Mouse (Mus musculus) T-cell, adult 2 months (primary cell): Measurements from ENCODE around the gene Babam2.

ENCODE experiments used
- DNase-seq: peaks from one replicate; pipeline ENCODE4 v3.0.0; 2022; ENCODE audit warnings: low spot score

The Babam2 gene

DNA sequence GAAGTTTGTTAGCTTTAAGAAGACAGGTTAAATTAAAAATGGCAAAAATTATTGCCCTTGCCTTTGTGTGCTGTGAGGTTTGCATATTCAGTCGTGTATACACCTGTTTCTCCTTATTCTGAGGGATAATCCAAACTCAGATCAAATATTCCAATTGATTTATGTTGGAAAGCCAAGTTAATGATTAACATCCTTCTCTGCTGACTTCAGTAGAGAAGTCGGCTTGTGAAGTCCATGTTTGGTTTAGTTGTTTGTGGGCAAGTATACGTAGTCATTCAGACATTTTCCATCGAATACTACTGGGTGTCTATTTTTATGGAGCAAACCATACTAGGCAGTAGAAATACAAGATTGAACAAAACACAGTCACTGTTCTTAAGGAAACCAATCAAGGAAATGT is 187.5 kb downstream of the Babam2 start:
- no peak for DNase-seq

DNA sequence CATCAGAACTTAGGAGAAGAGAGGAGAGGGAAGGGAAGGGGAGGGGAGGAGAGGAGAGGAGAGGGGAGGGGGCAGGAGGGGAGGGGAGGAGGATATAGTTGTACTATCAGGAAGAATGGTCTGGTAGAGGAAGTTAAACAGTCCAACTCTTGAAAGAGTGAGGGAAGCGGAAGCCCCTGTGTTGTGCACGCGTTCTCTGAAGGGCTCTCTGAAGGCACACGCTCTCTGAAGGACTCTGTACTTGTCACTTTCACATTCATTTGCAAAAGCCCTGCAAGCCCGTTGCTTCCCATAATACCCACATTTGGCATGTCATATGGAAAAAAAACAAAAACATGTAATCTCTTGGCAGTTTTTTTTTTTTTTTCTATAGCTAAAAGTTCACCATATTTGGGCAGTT is 190.1 kb downstream of the Babam2 start:
- DNase-seq, result peak; percentile 24

DNA sequence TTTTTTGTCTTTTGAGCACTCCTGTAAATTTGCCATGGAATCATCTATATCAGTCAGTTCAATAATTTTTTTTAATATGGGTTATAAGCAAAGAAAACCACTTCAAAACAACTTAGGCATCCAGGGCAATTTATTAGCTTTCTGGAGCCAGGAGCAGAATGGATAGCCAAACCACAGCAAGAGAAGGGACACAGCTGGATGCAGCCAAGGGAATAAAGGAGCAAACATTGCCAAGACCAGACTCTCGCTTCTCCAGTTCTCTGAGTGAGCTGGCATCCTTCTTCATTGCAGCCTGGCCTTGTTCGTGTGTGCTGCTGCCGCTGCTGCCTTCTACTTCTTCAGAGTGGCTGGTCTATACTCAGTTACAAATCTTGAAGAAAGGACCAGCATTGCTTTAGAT is 190.9 kb downstream of the Babam2 start:
- no peak for DNase-seq

DNA sequence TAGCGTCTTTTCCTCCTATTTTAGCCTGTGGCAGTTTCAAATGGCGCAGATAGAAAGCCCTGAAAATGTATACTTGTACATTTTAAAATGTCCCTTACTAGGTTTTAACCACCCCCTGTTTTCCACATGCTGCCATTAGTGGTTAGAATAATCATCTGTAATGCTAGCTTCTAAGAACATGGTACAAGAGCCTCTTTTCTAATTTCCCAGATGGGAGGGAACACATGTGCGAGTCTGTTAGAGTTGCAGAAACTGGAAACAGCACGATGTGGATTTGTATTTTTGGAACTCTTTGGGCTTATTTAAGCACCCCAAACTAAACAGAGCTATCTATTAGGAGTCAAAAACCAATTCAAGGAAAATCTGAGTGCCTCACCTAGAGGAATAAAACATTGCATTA is 195.1 kb downstream of the Babam2 start:
- no peak for DNase-seq

DNA sequence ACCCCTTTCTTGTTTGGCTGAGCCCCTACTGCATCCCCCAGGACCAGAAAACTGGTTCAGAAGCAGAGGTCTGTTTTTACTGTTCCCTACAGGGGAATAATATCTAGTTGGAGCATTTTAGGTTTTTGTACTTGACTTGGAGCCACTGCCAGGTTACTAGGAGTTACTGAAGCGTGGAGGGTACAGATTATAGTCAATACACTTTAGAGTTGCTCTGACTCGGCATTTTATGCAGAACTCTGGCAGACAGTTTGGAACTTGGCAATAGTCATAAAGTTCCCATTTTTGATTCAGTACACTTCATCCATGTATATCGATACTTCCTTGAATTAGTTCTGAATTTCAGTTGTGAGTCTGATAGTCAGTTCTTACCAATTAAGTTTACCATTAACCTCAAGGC is 202.4 kb downstream of the Babam2 start:
- no peak for DNase-seq

DNA sequence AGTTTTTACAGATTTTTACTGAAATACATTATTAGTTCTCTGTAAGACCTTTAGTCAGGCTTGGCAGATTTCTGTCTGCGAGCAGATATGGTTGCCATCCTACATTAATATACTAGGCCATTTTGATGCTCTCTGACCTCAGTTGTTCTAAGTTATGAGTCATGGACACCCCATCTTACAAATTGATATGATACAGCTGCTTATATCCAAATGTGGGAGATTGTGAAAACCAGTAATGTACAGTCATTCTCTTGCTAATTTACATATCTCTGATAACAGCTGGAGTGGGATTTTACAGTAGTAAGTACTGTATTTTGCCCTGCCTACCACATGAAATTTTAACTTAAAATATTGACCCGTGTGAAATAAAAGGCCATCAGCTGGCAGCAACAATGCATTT is 204.7 kb downstream of the Babam2 start:
- no peak for DNase-seq

DNA sequence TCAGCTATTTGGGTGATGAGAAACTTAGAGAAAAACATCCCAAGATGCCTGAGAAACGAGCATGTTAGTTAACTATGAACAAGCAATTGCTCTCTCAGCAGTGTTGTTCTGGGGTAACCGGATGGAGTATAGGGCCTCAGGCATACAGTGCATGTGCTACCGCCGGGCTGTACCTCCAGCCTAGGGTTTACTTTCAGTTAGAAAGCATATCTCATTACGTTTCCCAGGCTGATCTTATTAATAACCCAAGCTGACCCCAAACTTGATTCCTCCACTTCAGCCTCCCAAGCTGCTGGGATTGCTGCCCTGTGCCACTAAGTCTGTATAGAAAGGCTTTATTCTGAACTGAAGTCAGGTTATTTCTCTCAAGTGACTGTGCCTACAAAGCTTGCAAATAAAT is 205.4 kb downstream of the Babam2 start:
- no peak for DNase-seq

DNA sequence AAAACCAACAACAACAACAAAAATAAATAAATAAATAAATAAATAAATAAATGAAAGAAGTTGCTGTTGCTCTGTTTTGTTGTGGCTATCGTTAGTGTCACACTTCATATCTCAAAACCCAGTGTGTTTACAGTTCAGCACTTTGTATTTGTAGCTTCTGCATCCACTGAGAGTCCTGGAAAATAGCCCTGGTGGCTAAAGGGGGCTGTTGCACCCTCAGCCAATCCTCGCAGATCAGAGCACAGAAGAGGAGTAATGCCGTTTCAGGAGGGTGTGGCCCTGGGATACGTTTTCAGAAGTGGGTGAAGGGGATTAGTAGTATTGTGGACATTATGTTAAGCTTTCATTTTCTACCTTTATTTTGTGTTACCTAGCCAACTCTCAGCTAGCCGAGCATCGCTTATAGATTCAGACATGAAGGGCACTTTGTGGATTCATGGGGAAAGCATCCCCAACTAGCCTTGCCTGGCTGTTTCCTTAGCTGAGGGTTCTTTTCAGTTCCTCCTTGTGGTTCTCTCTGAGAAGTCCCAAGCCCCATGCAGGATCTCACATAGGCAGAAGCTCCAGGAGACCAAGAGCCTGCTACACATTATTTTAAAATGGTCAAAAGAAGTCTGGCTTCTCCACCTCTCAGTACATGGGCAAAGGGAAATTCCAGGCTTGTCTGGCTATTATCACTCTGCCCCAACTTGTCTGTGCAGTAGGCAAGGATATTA is 207.6 kb downstream of the Babam2 start:
- DNase-seq, result no peak

DNA sequence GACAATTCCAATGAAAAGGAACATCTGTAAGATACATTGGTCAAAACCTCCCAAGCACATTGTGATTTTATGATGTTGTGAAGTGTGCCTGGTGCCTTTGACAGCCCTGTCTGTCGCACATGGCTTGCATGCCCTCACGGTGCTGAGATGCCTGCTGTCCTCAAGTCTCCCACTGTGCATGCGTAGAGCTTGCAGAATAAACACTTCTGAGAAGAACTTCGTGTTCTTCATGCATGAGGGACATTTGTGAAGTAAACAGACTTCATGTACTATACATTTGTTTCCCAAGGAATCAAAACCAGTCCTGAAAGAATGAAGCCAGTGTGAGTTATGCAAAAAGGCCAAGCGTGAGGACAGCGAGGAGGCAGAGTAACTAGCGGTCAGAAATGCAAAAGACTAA is 208.3 kb downstream of the Babam2 start:
- DNase-seq, result no peak

DNA sequence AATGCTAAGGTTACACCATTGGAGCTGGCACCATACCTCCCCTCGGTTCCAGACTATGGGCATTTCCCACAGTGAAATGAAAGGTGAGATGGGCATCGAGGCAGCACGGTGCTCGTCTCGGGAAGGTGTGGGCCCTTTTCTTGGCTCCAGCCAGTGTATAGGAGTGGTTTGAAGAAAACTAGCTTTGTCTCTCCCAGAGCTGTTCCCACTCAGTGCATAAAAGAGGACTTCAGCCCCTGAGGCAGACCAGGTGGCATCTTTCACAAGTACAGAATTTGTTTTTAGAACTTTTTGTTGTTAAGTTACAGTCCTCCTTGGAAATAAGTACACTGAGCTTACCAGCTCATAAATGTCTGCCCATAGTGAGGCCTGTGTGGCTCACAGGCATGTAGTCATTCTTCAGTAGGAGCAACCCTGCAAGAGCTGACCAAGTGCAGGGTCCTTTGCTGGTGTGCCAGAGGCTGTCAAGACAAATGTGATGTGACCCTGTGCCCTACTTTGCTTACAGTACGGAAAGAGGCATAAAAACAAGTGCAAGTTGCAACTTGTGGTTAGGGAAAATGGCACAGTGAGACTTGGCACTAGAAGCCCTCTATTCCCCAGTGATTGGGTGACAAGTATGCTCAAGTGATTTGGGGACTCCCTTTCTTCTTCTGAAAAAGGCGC is 208.9 kb downstream of the Babam2 start:
- no peak for DNase-seq

DNA sequence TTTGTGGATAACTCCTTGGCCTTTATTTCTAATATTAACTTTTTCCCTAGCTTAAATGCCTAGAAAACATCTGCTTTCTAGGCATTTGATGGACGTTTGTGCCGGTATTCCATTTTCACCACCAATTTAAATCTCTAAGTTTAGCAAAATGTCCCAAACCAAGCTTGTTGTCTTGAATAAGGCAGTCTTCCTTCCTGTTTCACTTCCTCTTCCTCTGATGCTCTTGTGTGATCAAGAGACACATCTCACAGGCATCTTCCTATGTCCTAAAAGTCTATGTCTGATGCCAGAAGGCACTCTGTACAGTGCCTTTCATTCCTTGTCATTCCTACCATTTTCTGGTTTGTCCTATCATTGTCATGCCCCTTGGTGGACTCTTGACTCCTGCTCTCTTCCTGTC is 210.5 kb downstream of the Babam2 start:
- no peak for DNase-seq

DNA sequence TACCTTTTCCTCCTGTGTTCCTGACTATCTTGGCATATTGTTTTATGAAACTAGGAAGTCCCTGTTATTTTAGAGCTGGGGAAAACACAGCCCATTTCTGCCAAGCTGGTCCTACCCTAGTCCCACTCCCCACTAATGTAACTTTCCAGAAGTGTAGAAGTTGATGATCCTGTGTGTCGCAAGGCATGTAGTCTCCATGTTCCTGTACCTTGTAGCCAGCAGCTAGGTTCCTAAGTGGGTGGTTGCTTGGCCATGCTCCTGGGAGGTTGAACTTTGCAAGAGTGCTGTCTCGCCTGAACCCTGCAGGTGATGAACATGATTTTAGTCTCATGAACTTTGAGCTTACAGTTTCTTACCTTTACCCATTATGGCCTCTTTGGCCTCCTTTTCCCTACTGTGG is 211.3 kb downstream of the Babam2 start:
- DNase-seq, result no peak

DNA sequence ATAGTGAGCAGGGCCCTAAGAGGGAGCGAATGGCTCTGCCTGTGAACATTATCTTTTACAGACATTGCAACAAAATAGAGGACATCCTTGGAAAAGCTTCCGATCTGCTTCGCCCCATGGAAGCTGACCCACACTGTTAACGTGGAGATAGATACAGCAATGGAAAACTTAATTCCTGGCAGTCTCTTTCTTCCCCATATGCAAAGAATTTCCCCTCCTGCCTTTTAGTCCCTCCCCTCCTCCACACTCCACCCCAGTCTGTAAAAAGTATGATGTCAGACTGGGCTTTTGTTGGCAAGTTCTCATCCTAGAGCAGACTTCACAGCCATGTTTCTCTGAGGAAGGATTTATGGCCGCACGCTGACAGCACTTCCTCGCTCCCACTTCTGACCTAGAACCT is 218.8 kb downstream of the Babam2 start:
- DNase-seq, result no peak

DNA sequence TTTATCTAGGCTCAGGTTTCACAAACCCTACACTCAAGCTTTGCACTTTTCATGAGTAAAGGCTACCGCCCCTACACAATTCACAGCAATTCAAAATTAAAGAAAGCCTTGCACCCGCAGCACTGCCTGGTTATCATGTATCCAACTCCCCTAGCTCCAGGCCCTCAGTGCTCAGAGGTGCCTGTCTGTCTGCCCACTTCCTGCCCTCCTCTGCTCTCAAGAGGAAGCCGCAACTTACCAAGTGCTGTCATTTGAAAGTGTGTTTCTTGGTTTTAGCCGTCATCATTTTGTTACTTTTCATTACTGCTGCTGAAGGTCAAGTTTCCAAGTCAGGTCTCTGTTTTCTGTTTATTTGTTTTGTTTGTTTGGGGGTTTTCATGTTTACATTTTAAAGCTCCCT is 221.1 kb downstream of the Babam2 start:
- DNase-seq, result peak; percentile 80

DNA sequence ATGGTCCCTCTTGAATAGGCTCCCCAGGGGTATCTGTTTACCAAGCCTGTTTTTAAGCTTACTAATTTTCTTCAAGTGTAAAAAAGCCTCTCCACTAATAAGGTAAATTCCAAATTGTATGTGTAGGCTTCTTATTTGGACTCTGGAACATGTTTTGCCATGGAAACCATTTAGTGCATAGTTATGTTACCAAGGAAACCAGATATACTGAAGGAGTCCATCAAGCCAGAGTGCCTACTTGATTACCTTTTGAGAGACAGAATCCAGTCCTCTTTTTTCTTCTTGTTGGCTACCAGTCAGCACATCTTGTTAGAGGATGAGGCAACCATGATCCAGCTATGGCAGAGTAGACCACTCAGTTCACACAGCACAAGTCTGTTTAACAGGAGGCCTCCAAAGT is 222.6 kb downstream of the Babam2 start:
- no peak for DNase-seq

DNA sequence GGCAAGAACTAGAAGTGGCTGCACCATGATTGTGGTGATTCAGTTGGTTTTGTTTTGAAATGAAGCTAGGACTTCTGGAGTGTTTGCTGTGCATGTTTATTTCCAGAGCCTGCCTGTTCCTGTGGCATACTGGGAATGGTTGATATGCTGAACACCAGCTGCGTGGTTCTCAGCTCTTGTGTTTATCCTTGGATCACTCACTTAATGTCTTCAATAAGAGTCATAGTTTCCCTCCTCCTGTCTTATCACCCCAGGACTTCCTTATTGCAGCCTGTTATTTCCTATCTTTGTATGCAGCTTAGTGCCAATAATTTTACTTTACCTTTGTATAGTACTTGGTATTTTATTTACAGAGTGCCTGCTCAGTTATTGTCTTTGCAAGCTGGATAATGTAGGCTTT is 223.4 kb downstream of the Babam2 start:
- DNase-seq, result no peak

DNA sequence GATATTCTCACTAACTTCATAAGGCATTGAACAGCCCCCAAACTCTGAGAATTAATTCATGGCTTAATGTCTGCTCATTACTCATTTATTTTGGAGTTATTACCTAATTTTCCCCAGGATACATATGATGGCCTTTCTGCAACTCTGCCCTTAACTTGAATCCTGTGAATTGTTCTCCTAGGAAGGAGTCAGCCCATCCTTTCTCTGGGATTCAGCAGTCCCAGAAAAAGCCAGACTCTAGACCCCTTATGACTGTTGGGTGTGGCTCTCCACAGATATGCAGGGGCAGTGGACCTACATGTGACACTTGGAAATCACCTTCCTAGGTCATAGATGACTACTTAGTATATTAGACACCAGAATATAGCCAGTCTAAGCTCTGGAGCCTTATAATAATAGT is 226.6 kb downstream of the Babam2 start:
- DNase-seq, result no peak

DNA sequence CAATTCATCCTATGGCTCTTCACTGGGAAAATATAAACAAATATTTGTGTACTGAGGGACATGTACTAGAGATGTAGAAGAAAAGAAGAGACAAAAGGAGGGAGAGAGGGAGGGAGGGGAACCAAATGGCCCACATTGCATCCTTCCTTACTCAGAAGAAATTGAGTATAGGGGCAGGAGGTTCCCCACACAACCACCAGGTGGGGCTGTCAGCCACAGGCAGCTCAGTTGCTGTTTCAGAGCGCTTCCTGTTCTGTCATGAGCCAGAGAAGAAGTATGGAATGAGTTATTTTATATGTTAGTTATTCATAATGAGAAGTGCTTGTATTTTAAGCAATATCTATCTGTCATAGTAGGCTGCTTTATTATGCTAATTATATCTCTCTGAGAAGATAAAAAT is 229.1 kb downstream of the Babam2 start:
- peak; percentile 44 for DNase-seq

DNA sequence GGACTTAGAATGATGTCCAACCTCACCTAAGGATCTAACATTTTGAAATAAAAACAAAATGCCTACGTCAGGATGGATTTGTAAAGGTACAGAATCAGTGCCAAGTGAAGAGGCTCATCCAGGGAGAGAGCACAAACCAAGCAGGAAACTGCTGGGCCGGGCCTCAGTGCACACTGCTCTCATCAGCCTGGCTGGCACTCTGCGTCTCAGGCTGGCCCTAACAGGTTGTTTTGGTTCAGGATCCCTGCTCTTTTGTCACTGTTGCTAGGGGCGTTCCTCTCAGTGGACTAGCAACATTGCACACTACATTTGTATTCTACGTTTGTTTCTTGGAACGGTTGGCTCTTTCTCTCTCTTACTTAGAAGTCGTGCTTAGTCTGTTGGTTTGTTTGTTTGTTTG is 231.5 kb downstream of the Babam2 start:
- no peak for DNase-seq

DNA sequence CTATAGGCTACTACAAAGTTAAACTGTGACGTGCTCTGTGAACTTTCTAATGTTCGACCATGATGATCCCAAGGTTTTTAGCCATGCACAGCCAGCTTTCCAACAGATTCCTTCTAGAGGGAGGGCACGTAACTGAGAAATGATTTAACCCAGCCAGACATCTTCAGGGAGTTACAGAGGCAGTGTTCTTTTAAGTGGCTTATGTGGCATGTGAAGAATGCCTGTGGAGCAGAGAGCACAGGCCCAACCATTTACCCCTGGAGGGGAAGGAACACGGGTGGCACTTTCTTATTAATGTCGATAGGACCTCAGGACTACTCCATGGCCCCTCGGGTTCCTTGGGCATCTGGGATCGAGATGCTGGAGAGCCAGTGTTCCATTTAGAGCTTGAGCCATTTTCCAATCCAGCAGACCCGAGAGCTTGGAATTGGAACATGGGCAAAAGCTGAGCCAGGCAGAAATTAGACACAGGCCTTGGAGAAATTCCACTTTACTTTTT is 233.7 kb downstream of the Babam2 start:
- DNase-seq, result no peak

DNA sequence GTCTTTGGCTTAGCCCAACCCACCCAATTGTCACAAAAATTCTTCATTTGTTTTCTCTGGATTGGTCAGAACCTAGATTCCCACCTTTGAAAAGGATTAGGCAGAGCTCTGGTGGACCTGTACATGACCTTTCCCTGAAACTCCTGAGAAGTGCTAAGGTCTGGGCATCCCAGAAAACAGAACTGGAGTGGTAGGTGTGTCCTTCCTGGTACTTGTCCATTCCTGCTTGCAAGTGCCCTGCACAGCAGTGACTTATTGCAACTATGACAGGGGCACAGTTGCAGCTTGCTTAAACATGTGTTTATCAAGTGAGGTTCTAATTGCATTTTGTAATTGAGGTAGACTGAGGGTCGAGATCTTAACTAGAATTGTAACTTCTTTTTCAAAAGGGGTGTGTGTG is 234.2 kb downstream of the Babam2 start:
- no peak for DNase-seq

DNA sequence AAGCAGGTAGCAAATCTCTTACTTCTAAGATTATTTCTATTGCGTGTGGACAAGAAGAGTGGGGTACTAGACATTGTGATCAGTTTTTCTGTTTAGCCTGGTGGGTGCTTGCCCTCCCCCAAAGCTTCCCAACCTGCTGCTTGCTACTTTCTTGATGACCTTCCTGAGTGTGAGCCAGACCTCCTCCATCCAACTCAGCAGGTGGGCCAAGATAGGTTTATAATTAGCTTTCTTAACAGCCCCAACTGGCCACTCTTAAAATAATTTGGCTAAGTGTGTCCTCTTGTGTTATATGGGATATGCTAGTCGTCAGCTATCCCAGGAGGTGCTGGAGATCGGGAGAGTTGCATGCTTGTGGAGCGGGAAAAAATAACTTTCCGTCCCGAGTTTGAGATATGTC is 235.8 kb downstream of the Babam2 start:
- DNase-seq, result no peak

DNA sequence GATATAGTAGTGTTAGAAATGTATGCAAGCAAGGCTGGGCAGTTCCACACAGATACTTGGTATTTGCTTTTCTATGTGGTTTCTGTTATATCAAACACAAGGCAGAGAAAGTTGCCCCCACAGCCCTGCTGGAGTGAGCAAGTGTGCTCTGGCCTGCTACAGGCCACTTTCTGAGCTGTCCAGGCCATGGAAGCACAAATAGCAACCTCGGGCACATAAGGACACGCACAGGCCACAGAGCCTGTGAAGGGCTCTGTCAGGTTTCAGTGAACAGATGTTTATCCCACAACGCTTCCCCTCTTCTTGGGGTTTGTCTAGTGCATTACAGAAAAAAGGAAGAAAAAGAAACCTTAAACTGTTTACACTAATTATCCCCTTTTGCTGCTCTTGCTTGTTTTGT is 236.9 kb downstream of the Babam2 start:
- no peak for DNase-seq

DNA sequence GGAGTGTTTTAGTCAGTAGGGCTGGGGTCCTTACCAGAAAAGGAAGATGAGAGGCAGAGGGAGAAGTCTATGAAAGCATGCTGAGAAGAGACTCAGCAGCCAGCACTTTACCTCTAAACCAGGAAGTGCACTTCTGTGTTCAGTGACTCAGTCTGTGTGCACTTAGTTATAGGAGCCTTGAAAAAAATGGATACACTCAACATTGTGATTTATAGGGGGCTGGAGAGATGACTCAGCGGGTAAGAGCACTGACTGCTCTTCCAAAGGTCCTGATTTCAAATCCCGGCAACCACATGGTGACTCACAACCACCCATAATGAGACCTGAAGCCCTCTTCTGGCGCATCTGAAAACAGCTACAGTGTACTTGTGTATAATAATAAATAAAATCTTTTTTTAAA is 238.5 kb downstream of the Babam2 start:
- no peak for DNase-seq
